Mouse (Mus musculus) ES-E14 (cell line): ENCODE results near the gene Ypel2. TPM values are rescaled to one million over a fixed set of nuclear protein-coding genes. Genes with fewer than 3 reads are reported as not detected.

Experiments
- DNase-seq: peaks from one replicate; pipeline ENCODE4 v3.0.0-alpha.2; 2013; ENCODE audit warnings: low read depth, low spot score
- H3K27ac ChIP-seq: 2 replicates; pipeline ENCODE4 v1.5.1; 2012; ENCODE audit warnings: low read depth, mild to moderate bottlenecking, low read length, moderate library complexity, mixed read lengths; ENCODE audit not compliant: poor library complexity, insufficient read depth, severe bottlenecking
- H3K36me3 ChIP-seq: 2 replicates; pipeline ENCODE4 v1.6.1; 2012; ENCODE audit warnings: mild to moderate bottlenecking, low read length, moderate library complexity, mixed read lengths; ENCODE audit not compliant: control insufficient read depth, poor library complexity, insufficient read depth, severe bottlenecking
- H3K4me1 ChIP-seq, 2 experiments: fragments of 150-350 bp in 1 of 2; sonication (generic) in 1 of 2; 2 replicates each; pipeline ENCODE4 v1.6.1; 2012; ENCODE audit warnings: low read length in 2 of 2, mild to moderate bottlenecking in 1 of 2, mixed read lengths in 1 of 2; ENCODE audit not compliant: control insufficient read depth in 2 of 2, insufficient read depth in 2 of 2, poor library complexity in 1 of 2
- H3K4me3 ChIP-seq, 2 experiments: fragments of 150-350 bp in 1 of 2; sonication (generic) in 1 of 2; 2 replicates each; pipeline ENCODE4 v1.5.1; 2012; ENCODE audit warnings: low read length in 2 of 2, low read depth in 1 of 2, mild to moderate bottlenecking in 1 of 2, mixed read lengths in 1 of 2; ENCODE audit not compliant: insufficient read depth in 1 of 2, poor library complexity in 1 of 2, severe bottlenecking in 1 of 2
- H3K9ac ChIP-seq: 2 replicates; pipeline ENCODE4 v1.6.1; 2012; ENCODE audit warnings: low read depth, mild to moderate bottlenecking, low read length, mixed read lengths; ENCODE audit not compliant: poor library complexity, insufficient read depth, severe bottlenecking
- H3K9me3 ChIP-seq: fragments of 150-350 bp; sonication (generic); 2 replicates; pipeline ENCODE4 v1.6.1; 2012; ENCODE audit warnings: low read depth, mild to moderate bottlenecking, low read length; ENCODE audit not compliant: control insufficient read depth, insufficient read depth
- CHD2 ChIP-seq: IDR thresholded peaks from 2 replicates; pipeline ENCODE4 v1.6.1; 2014; ENCODE audit warnings: mild to moderate bottlenecking, low read depth, low read length, inconsistent platforms
- HCFC1 ChIP-seq: IDR thresholded peaks from 2 replicates; pipeline ENCODE4 v1.6.1; 2012; ENCODE audit warnings: low read length, inconsistent platforms, borderline replicate concordance; ENCODE audit not compliant: insufficient read depth
- MAFK ChIP-seq: IDR thresholded peaks from 2 replicates; pipeline ENCODE4 v1.6.1; 2014; ENCODE audit warnings: mild to moderate bottlenecking, low read depth, low read length, inconsistent platforms; ENCODE audit not compliant: insufficient read depth
- ZC3H11A ChIP-seq: IDR thresholded peaks from 2 replicates; pipeline ENCODE4 v1.6.1; 2012; ENCODE audit warnings: low read depth, mild to moderate bottlenecking, inconsistent platforms, low read length, borderline replicate concordance
- ZNF384 ChIP-seq: IDR thresholded peaks from 2 replicates; pipeline ENCODE4 v1.6.1; 2012; ENCODE audit warnings: low read depth, low read length, inconsistent platforms
- in situ Hi-C, 2 experiments: fragments of 600-800 bp; cut with MboI; formaldehyde crosslinking; loops; one replicate each; pipeline ENCODE4 v1.15.1; 2025; ENCODE audit warnings: low sequenced_read_pairs in 2 of 2, inconsistent platforms in 1 of 2; ENCODE audit not compliant: unreplicated experiment in 2 of 2
- total RNA-seq: library from RNA; depleted of rRNA; stranded (reverse); fragments of 300-350 nt; gene quantifications from 2 replicates; pipeline ENCODE4 v1.2.3, GENCODE M21; 2012; rRNA removed

Gene Ypel2
- total RNA-seq = 3.3 and 3.6 TPM in 2 replicates

- DNase-seq = peak; percentile 90
- Histone ChIP-seq H3K4me3 (peak within 1 kb of the TSS; percentile 94 to 99), H3K36me3 (no peaks in the 10 kb centered on the region), H3K4me1 (peaks cover 8% of the 10 kb centered on the region in 2 experiments; a peak in 3 of 4 replicates), H3K27ac (peak within 1 kb of the TSS; percentile 22; the same call in 1 of the 2 replicates), H3K9ac (peak within 1 kb of the TSS; percentile 69), H3K9me3 (no peaks in the 10 kb centered on the region)
- TF ChIP-seq HCFC1 (0 out of 2 replicates have a peak, but pooled peaks have one; percentile 50), CHD2 (peak; percentile 91), ZC3H11A (no peak)
- in situ Hi-C loops = no loop called here
These were observed at the start of gene Ypel2 for GRCm38 (mm10) chr11:86993041-86994037. Gene Ypel2 (minus strand): TSS chr11:86993707.

GRCm38 (mm10) chr11:87043052-87043451 is 49.5 kb upstream of the Ypel2 start:
- no peaks in the 10 kb centered on the region; a peak in 1 of 4 replicates for H3K4me1 ChIP-seq
- no peak overlapping the region for H3K9ac ChIP-seq
- no peak for TF ChIP-seq ZNF384
- peak; percentile 61 for TF ChIP-seq MAFK
- H3K36me3 ChIP-seq = no peaks in the 10 kb centered on the region
- no peak overlapping the region for H3K4me3 ChIP-seq
- no peak overlapping the region for H3K27ac ChIP-seq
- DNase-seq = no peak
- in situ Hi-C loops = no loop called here
- no peaks in the 10 kb centered on the region for H3K9me3 ChIP-seq

GRCm38 (mm10) chr11:87039307-87039963 is 45.9 kb upstream of the Ypel2 start:
- Histone ChIP-seq H3K4me3 (no peak overlapping the region), H3K27ac (0 out of 2 replicates have a peak overlapping the region, but pooled peaks have one; percentile 31), H3K36me3 (no peaks in the 10 kb centered on the region), H3K4me1 (no peaks in the 10 kb centered on the region; a peak in 1 of 4 replicates), H3K9me3 (no peaks in the 10 kb centered on the region), H3K9ac (no peak overlapping the region)
- no peak for DNase-seq
- in situ Hi-C loops = no loop called here
- TF ChIP-seq ZC3H11A = no peak
- no peak for TF ChIP-seq CHD2
- no peak for TF ChIP-seq ZNF384
- TF ChIP-seq MAFK = no peak
- no peak for TF ChIP-seq HCFC1

- Histone ChIP-seq H3K27ac (no peak overlapping the region), H3K36me3 (no peaks in the 10 kb centered on the region), H3K4me3 (no peak overlapping the region), H3K4me1 (no peaks in the 10 kb centered on the region), H3K9ac (no peak overlapping the region), H3K9me3 (no peaks in the 10 kb centered on the region)
- no peak for TF ChIP-seq HCFC1
- TF ChIP-seq ZNF384 = 0 out of 2 replicates have a peak, but pooled peaks have one; percentile 21
- 0 out of 2 replicates have a peak, but pooled peaks have one; percentile 31 for TF ChIP-seq ZC3H11A
- no peak for TF ChIP-seq MAFK
- TF ChIP-seq CHD2 = no peak
- DNase-seq = peak; percentile 11
- in situ Hi-C loops = no loop called here
These were observed 42.7 kb upstream of the Ypel2 start for GRCm38 (mm10) chr11:87036180-87036579.
